Mouse (Mus musculus) mature B cell (primary cell): ENCODE data around the gene Tfeb.

Experiments used
- in situ Hi-C: fragments of 300-500 bp; cut with MboI; formaldehyde crosslinking; loops from 2 replicates; pipeline ENCODE4 v1.14.3; 2019

Tfeb gene

DNA sequence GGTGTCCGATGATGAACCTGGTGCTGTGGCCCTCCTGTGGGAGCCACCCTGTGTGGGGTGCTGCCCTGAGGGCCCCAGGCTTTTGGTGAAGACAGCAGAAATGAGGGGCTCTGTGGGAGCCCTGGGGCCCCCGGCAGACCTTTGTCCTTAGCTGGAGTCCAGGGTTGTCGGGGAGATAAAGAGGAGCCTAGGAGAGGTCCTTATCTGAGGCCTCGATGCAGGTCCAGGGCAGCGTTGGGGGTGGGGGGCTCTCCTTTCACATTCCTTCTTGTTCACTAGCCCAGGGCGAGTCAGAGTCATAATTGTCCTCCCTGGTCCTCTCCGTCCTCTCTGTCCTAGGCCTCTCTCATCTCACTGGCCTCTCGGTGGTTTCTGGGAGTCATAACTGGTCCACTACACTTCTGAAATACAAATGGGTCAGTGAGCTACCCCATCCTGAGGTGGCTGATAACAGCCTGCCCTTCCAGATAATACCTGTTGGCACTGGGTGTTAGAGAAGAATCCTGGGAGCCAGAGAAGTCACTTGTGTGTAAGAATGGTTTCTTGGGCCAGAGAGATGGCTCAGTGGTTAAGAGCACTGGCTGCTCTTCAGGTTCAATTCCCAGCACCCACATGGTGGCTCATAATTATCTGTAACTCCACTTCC is 16.4 kb downstream of the Tfeb start:
- in situ Hi-C loops = no loop called here

- in situ Hi-C loops = no loop called here
Measured at GRCm38 (mm10) chr17:47754246-47754645, 17.4 kb downstream of the Tfeb start.

- in situ Hi-C loops = no loop called here
Measured at GRCm38 (mm10) chr17:47756366-47756765, 19.5 kb downstream of the Tfeb start.

DNA sequence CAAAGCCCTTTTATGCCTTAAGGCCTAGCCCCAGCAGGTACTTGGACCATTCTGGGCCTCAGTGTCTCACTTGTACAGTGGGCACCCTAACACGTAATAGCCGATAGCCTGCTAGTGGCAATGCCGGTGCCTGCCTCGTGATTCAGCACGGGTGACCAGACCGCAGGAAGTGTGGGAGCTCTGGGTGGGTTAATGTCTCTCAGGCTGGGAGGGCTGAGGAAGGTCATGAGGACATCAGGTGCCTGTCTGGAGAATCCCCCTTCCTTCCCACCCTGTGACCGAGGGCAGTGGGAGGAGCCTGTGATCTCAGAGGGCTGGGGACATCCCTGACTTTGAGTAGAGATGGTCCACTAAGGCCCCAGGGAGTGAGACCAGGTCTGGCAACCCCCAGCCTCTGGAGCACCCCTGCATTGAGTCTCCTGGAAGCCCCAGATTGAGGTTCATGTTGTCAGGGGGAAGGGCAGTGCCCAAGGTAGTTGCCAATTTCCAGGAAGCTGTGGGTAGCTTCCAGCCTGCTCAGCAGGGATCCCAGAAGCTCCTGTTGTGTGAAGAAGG is 20.3 kb downstream of the Tfeb start:
- in situ Hi-C loops = no loop called here

DNA sequence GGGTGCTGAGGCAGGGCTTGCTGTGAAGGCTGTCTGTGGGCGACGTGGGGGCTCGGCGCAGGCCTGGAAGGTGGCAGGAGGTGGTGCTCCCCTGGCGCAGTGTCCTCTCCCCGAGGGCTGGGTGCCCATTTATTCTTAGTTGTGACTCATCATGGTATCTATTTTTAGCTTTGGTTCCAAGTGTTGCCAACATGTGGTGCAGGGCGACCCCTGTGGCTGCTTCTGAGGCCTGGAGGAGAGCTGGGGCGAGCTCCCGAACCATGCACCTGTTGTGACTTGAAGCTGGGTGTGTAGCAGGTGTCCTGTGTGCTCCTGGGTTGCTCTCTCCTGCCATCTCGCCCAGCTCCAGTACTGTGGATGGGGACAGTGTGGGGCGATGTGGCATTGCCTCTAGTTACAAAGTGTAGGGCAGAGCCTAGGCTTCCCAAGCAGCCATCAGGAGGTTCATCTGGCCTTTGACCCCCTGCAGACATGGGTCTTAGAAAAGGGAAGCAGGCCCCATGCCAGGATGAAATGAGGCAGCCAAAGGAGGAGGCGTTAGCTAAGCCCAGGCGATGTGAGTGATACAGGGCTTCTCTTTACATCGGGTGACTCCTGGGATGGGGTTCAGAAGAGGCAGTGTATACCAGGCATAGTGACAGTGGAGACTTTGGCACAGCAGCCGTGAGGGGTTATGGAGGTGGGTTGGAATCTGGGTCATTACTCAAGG is 23.0 kb downstream of the Tfeb start:
- in situ Hi-C loops = no loop called here

GRCm38 (mm10) chr17:47762028-47762427 is 25.2 kb downstream of the Tfeb start:
- in situ Hi-C loops = no loop called here

DNA sequence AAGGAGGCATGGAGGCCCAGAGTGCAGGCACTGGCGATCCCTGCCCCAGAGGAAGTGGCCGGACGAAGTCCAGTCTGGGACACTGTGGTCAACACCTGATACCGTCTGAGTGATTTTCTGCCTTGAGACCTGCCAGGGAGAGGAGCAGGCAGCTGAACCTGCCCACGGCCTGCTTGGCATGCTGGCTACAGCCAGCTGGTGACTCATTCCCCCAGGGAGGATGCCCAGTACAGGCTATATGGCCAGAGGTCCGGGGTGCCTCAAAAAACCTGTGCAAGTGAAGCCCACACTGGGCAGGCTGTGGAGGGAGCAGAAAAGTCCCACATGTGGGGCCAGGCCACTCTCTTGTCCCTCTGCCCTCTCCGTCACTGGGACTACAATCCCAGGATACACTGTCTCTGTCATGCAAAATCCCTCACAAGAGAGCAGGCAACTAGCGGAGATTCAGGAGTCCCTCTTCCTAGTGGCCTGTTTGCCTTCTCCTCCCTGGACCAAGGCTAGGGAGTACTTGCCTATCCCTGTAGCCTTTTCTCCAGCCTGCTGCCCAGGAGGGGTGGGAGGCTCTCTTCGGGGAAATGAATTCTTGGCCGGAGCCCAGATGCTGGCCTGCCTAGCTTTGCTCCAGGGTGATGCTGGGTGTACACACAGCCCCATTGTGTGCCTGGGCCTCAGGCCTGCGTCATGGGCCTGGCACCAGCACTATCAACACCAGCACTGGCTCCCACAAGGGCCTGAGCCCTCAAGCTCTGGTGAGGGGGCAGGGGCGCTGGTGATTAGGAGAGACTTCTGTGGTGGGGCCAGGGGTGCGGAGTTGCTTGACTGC is 25.9 kb downstream of the Tfeb start:
- in situ Hi-C loops = no loop called here

DNA sequence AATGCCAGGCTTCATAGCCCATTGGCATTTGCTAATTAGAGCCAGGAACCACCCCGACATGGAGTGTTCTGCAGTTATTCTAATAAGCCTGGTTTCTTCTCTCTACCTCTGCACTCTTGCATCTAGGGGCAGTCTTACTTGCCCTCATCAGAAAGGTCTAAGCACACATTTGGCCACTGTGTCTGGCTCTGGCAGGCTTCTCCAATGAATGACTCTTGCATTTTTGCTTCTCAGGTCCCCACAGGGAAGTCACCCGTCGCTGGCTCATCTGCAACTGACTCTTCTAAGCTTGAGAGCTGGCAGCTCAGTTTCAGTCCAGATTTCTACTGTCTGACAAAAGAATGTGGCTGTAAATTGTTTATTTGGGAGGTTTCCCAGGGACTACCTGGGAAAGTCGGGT is 29.2 kb downstream of the Tfeb start:
- in situ Hi-C loops = no loop called here

GRCm38 (mm10) chr17:47766407-47767043 is 29.7 kb downstream of the Tfeb start:
- in situ Hi-C loops = no loop called here

GRCm38 (mm10) chr17:47767081-47767455 is 30.2 kb downstream of the Tfeb start:
- in situ Hi-C loops = no loop called here

- in situ Hi-C loops = no loop called here
Measured at GRCm38 (mm10) chr17:47767456-47768141, 30.8 kb downstream of the Tfeb start.

- in situ Hi-C loops = no loop called here
Measured at GRCm38 (mm10) chr17:47768707-47769276, 32.0 kb downstream of the Tfeb start.

DNA sequence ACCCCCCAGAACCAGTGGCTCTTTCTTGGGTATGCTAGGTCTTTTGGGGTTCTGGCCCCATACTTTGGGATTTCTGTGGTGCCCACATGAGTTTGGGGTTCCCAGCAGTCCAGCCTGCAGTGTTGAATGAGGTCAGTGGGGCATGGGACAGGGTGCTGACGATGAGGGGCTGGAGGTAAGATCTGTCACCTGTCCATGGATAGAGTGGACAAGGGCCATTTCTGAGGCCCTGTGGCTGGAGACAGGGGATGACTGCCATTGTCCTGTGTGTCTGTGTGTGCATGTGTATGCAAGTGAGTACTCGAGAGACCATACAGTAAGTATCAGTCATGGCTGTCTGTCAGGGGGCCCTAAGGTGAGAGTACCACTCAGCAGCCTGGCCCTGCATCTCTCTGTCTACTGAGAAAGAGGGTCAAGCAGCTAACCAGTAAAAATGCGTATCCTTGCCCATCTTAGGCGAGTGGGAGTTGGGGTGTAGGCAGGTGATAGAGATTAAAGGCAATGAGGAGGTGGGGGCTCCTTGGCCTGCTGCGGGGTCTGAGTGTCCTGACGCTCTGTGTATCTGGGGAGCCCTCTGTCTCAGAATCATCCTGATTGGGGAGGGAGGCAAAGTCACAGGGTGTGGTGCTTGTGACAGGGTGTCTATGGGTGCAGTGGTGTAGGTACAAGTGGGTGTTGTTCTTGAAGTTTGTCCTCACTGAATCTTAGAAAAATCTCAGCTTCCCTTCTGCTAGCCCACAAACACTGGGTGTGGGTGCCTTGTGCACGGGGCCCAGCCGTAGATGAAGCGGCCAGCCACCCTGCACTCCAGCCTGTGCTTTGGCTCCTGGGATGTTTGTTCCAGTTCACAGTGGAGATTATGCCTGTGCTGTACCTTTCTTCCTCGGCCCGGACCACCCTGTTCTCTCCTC is 32.8 kb downstream of the Tfeb start:
- in situ Hi-C loops = no loop called here

- in situ Hi-C loops = no loop called here
Measured at GRCm38 (mm10) chr17:47773604-47774003, 36.8 kb downstream of the Tfeb start.

- in situ Hi-C loops = no loop called here
Measured at GRCm38 (mm10) chr17:47777141-47777540, 40.3 kb downstream of the Tfeb start.

DNA sequence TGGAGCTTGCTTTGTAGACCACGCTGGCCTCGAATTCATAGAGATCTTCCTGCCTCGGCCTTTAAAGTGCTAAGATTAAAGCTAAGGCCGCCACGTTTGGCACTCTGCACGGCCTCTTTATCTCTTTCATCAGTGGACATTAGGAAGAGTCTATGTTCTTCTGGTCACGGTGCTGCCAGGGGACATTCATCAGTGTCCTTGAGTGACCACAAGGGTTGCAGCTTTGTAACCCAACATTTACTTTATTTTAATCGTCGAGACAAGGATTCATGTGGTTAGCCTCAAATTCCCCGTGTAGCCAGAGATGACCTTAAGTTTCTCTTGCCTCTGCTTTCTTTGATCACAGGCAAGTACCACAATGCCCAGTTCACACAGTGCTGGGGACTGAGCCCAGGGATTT is 43.6 kb downstream of the Tfeb start:
- in situ Hi-C loops = no loop called here

- in situ Hi-C loops = no loop called here
Measured at GRCm38 (mm10) chr17:47782486-47782885, 45.7 kb downstream of the Tfeb start.

GRCm38 (mm10) chr17:47783445-47784223 is 46.8 kb downstream of the Tfeb start:
- in situ Hi-C loops = no loop called here

DNA sequence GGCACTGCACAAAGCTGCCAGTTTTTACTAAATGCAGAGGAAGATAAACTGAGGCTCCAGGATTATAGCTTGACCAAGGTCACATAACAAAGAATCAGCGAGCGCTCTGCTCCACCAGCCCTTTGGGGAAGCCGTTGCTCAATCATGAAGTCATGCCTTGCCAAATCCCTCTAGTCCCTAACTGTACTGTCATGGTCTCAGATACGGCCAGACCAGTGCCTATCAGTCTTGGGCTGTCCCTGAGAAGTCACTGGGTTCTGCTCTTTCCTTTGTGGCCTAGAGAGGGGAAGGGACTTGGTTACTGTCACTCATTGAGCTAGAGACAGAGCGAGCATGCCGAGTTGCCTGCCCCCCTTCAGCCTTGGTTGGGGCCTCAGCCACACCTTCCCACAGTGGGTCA is 47.6 kb downstream of the Tfeb start:
- in situ Hi-C loops = no loop called here
